Mouse (Mus musculus) kidney, postnatal 0 days (tissue): ENCODE measurements around the gene Elf4. TPM values are rescaled to one million over a fixed set of nuclear protein-coding genes. Genes with fewer than 3 reads are reported as not detected.

Experiments
- ATAC-seq: fragments of 200-750 bp; cut with Nextera tagmentation; replicated peaks from 2 replicates; pipeline ENCODE4 v1.8.0; 2017; ENCODE audit warnings: low read depth, moderate number of reproducible peaks, moderate TSS enrichment, moderate library complexity; ENCODE audit not compliant: low FRiP score
- DNase-seq: peaks from one replicate; pipeline ENCODE4 v3.0.0-alpha.2; 2016; ENCODE audit warnings: low spot score
- H3K27ac ChIP-seq: fragments of 300-500 bp; sonication (generic); 2 replicates; pipeline ENCODE4 v1.5.1; 2014; ENCODE audit warnings: mild to moderate bottlenecking
- H3K27me3 ChIP-seq: fragments of 300-500 bp; sonication (generic); 2 replicates; pipeline ENCODE4 v1.6.1; 2014; ENCODE audit warnings: low read length, mixed read lengths; ENCODE audit not compliant: insufficient read depth
- H3K36me3 ChIP-seq: fragments of 300-500 bp; sonication (generic); 2 replicates; pipeline ENCODE4 v1.6.1; 2014; ENCODE audit warnings: low read length, mixed read lengths; ENCODE audit not compliant: insufficient read depth
- H3K4me1 ChIP-seq: fragments of 300-500 bp; sonication (generic); replicated peaks from 2 replicates; pipeline ENCODE4 v1.6.1; 2014; ENCODE audit warnings: antibody characterized with exemption, low read length, mixed read lengths; ENCODE audit not compliant: insufficient read depth
- H3K4me2 ChIP-seq: fragments of 300-500 bp; sonication (generic); 2 replicates; pipeline ENCODE4 v1.6.1; 2014; ENCODE audit warnings: mild to moderate bottlenecking, low read length, moderate library complexity, mixed read lengths
- H3K4me3 ChIP-seq: fragments of 300-500 bp; sonication (generic); replicated peaks from 2 replicates; pipeline ENCODE4 v1.5.1; 2014; ENCODE audit warnings: low read depth, low read length
- H3K9ac ChIP-seq: fragments of 300-500 bp; sonication (generic); 2 replicates; pipeline ENCODE4 v1.6.1; 2014; ENCODE audit warnings: low read depth, low read length
- H3K9me3 ChIP-seq: fragments of 300-500 bp; sonication (generic); replicated peaks from 2 replicates; pipeline ENCODE4 v1.6.1; 2016; ENCODE audit warnings: low read length, inconsistent platforms, mixed read lengths
- CTCF ChIP-seq: IDR thresholded peaks from 2 replicates; pipeline ENCODE4 v1.5.1; 2016; ENCODE audit warnings: antibody characterized with exemption, low read depth, mild to moderate bottlenecking, moderate library complexity
- WGBS: fragments of 180-500 bp; shearing (Covaris S2); extraction: QIAGEN DNeasy Blood & Tissue Kit; methylation state at CpG from one replicate; pipeline ENCODE4 v1.1.7; 2014; 5-methylcytosine and 5-hydroxymethylcytosine counted together
- polyA plus RNA-seq: library from polyadenylated mRNA; unstranded; fragments of >200 nt; fragmentation: Nextera tagmentation; extraction: Ambion mirVana; gene quantifications from 2 replicates; pipeline ENCODE4 v1.2.1, GENCODE M21; 2015

Elf4 gene
- polyA plus RNA-seq, 1 experiment from 2014 or later = 2.4 TPM

- 33% methylated on average over 15 of the region's 21 CpGs for WGBS
- Histone ChIP-seq H3K4me2 (peak overlapping the region; percentile 57), H3K9ac (peak overlapping the region; percentile 65; the same call in 1 of the 2 replicates), H3K9me3 (no peaks in the 10 kb centered on the region), H3K4me3 (peak overlapping the region; percentile 52), H3K27me3 (no peaks in the 10 kb centered on the region), H3K4me1 (no peaks in the 10 kb centered on the region), H3K36me3 (no peaks in the 10 kb centered on the region), H3K27ac (no peak overlapping the region)
- ATAC-seq (peak; percentile 29), DNase-seq (no peak)
- no peak for TF ChIP-seq CTCF
These were observed 8.4 kb downstream of the Elf4 start for GRCm38 (mm10) chrX:48454495-48454878.

GRCm38 (mm10) chrX:48453736-48454494 lies 9.0 kb downstream of the Elf4 start:
- H3K4me2 ChIP-seq = peak overlapping the region; percentile 57
- peak; percentile 82 for DNase-seq
- peak overlapping the region; percentile 65 for H3K9ac ChIP-seq
- ATAC-seq = peak; percentile 74
- H3K4me1 ChIP-seq = no peaks in the 10 kb centered on the region
- no peaks in the 10 kb centered on the region for H3K9me3 ChIP-seq
- H3K27me3 ChIP-seq = no peaks in the 10 kb centered on the region
- 26% methylated on average over 42 of the region's 91 CpGs for WGBS
- no peaks in the 10 kb centered on the region for H3K36me3 ChIP-seq
- H3K27ac ChIP-seq = peak overlapping the region; percentile 42
- peak overlapping the region; percentile 52 for H3K4me3 ChIP-seq
- TF ChIP-seq CTCF = peak; percentile 22

- H3K4me2 ChIP-seq = peak overlapping the region; percentile 57
- peak overlapping the region; percentile 65 for H3K9ac ChIP-seq
- WGBS = 23% methylated on average over 66 of the region's 71 CpGs
- TF ChIP-seq CTCF = no peak
- H3K4me3 ChIP-seq = peak overlapping the region; percentile 52
- no peaks in the 10 kb centered on the region for H3K36me3 ChIP-seq
- no peaks in the 10 kb centered on the region for H3K9me3 ChIP-seq
- no peak for DNase-seq
- 0 out of 2 replicates have a peak, but pooled peaks have one; percentile 9 for ATAC-seq
- H3K27me3 ChIP-seq = no peaks in the 10 kb centered on the region
- peak overlapping the region; percentile 42 for H3K27ac ChIP-seq
- no peaks in the 10 kb centered on the region for H3K4me1 ChIP-seq
These were observed 9.8 kb downstream of the Elf4 start for GRCm38 (mm10) chrX:48452931-48453673.

GRCm38 (mm10) chrX:48452231-48452890 lies 10.6 kb downstream of the Elf4 start:
- Histone ChIP-seq H3K4me3 (peak overlapping the region; percentile 52), H3K27me3 (no peaks in the 10 kb centered on the region), H3K4me1 (no peaks in the 10 kb centered on the region), H3K4me2 (peak overlapping the region; percentile 57), H3K9me3 (no peaks in the 10 kb centered on the region), H3K9ac (peak overlapping the region; percentile 65; the same call in 1 of the 2 replicates), H3K36me3 (no peaks in the 10 kb centered on the region), H3K27ac (no peak overlapping the region)
- 35% methylated on average over 9 of the region's 9 CpGs for WGBS
- no peak for TF ChIP-seq CTCF
- DNase-seq (no peak), ATAC-seq (peak; percentile 15; the same call in 1 of the 2 replicates)

- Histone ChIP-seq H3K36me3 (no peaks in the 10 kb centered on the region), H3K4me2 (no peak overlapping the region), H3K4me1 (no peaks in the 10 kb centered on the region), H3K9me3 (no peaks in the 10 kb centered on the region), H3K4me3 (no peak overlapping the region), H3K27me3 (no peaks in the 10 kb centered on the region), H3K27ac (no peak overlapping the region), H3K9ac (no peak overlapping the region)
- DNase-seq (no peak), ATAC-seq (no peak)
- 46% methylated on average over 10 of the region's 10 CpGs for WGBS
- no peak for TF ChIP-seq CTCF
These were observed 13.3 kb downstream of the Elf4 start for GRCm38 (mm10) chrX:48449646-48450045.

GRCm38 (mm10) chrX:48444677-48445076 lies 18.3 kb downstream of the Elf4 start:
- H3K4me2 ChIP-seq = no peak overlapping the region
- no peak for TF ChIP-seq CTCF
- ATAC-seq (no peak), DNase-seq (no peak)
- H3K9ac ChIP-seq = no peak overlapping the region
- H3K4me1 ChIP-seq = no peaks in the 10 kb centered on the region
- H3K36me3 ChIP-seq = no peaks in the 10 kb centered on the region
- no peak overlapping the region for H3K4me3 ChIP-seq
- no peaks in the 10 kb centered on the region for H3K27me3 ChIP-seq
- WGBS = 90% methylated on average over 4 of the region's 4 CpGs
- H3K9me3 ChIP-seq = no peaks in the 10 kb centered on the region
- H3K27ac ChIP-seq = no peak overlapping the region
